Mouse (Mus musculus): ENCODE data around the gene Uhrf1. TPM values are rescaled to one million over a fixed set of nuclear protein-coding genes. Genes with fewer than 3 reads are reported as not detected.

The Uhrf1 gene
- total RNA-seq, 2 experiments from 2014 or later = 4.2 to 5.6 TPM

GRCm38 (mm10) chr17:56368291-56368790 is 65.2 kb downstream of the Uhrf1 start:
- DNase-seq (ENCODE audit: extremely low spot score in 1 of 2, low spot score in 2 of 2) = no peak
- intact Hi-C loops (cut with DNase I) = no loop called here

GRCm38 (mm10) chr17:56370090-56370489 is 67.0 kb downstream of the Uhrf1 start:
- intact Hi-C loops (cut with DNase I) = no loop called here
- DNase-seq (ENCODE audit: extremely low spot score in 1 of 2, low spot score in 2 of 2) = no peak

- intact Hi-C loops (cut with DNase I) = no loop called here
Measured at GRCm38 (mm10) chr17:56371029-56371660, 68.0 kb downstream of the Uhrf1 start.

GRCm38 (mm10) chr17:56372109-56372508 is 69.0 kb downstream of the Uhrf1 start:
- intact Hi-C loops (cut with DNase I) = no loop called here

More at GRCm38 (mm10) chr17:56371029-56371660, 68.0 kb downstream of the Uhrf1 start:
- peak; percentile 39 to 59 for DNase-seq (ENCODE audit: extremely low spot score in 1 of 2, low spot score in 2 of 2)

More at GRCm38 (mm10) chr17:56372109-56372508, 69.0 kb downstream of the Uhrf1 start:
- no peak for DNase-seq (ENCODE audit: extremely low spot score in 1 of 2, low spot score in 2 of 2)

Other genes starting within 250 kb of the Uhrf1 start
- 10 to 100 TPM; 79.8 to 87.9 TPM for gene Ubxn6, start 228.3 kb upstream of the Uhrf1 start, total RNA-seq (2021)
- 100 to 1,000 TPM in 1 of 2 experiments, 10 to 100 TPM in 1; 96.5 to 104 TPM for gene Hdgfl2, start 223.7 kb upstream of the Uhrf1 start, total RNA-seq (2021)
- 1 to 10 TPM in 1 of 2 experiments, under 1 TPM in 1; 0.14 to 1.4 TPM for gene Plin4, start 193.5 kb upstream of the Uhrf1 start, total RNA-seq (2021)
- gene Plin5, start 185.7 kb upstream of the Uhrf1 start, total RNA-seq (2021) = 1 to 10 TPM in 1 of 2 experiments, under 1 TPM in 1; 0.75 to 1.2 TPM
- under 1 TPM; 0.49 to 0.79 TPM for gene Lrg1, start 181.3 kb upstream of the Uhrf1 start, total RNA-seq (2021)
- 100 to 1,000 TPM; 119 to 123 TPM for gene Sema6b, start 163.0 kb upstream of the Uhrf1 start, total RNA-seq (2021)
- 10 to 100 TPM in 1 of 2 experiments, 1 to 10 TPM in 1; 9.3 to 11.1 TPM for gene Tnfaip8l1, start 140.8 kb upstream of the Uhrf1 start, total RNA-seq (2021)
- 10 to 100 TPM; 49.4 to 51.4 TPM for gene Mydgf, start 119.4 kb upstream of the Uhrf1 start, total RNA-seq (2021)
- 10 to 100 TPM; 43.8 to 44.8 TPM for gene Dpp9, start 84.4 kb upstream of the Uhrf1 start, total RNA-seq (2021)
- 10 to 100 TPM; 45.4 TPM for gene Fem1a, start 46.5 kb upstream of the Uhrf1 start, total RNA-seq (2021)
- 1 to 10 TPM; 4.0 to 4.2 TPM for gene Ticam1, start 26.5 kb upstream of the Uhrf1 start, total RNA-seq (2021)
- gene Plin3, start 10.4 kb upstream of the Uhrf1 start, total RNA-seq (2021) = 1 to 10 TPM; 3.8 to 5.4 TPM
- gene Arrdc5, start 3.0 kb upstream of the Uhrf1 start, total RNA-seq (2021) = not detected
- 10 to 100 TPM; 82.9 to 83.5 TPM for gene Kdm4b, start 22.7 kb downstream of the Uhrf1 start, total RNA-seq (2021)
- gene Ptprs, start 173.2 kb downstream of the Uhrf1 start, total RNA-seq (2021) = 100 to 1,000 TPM; 667 to 674 TPM
- gene Znrf4, start 209.1 kb downstream of the Uhrf1 start, total RNA-seq (2021) = not detected